Mouse (Mus musculus) adipocyte (in vitro differentiated cells): ENCODE results near the gene Nudt8.
"Not testable (repeated sequence)": the region's sequence is repeated elsewhere in the genome, so short reads cannot be mapped to it uniquely, and the experiment has no call there.

Experiments
- DNase-seq: peaks from one replicate; pipeline ENCODE4 v3.0.0-alpha.2; 2016; ENCODE audit warnings: low spot score

The Nudt8 gene

DNA sequence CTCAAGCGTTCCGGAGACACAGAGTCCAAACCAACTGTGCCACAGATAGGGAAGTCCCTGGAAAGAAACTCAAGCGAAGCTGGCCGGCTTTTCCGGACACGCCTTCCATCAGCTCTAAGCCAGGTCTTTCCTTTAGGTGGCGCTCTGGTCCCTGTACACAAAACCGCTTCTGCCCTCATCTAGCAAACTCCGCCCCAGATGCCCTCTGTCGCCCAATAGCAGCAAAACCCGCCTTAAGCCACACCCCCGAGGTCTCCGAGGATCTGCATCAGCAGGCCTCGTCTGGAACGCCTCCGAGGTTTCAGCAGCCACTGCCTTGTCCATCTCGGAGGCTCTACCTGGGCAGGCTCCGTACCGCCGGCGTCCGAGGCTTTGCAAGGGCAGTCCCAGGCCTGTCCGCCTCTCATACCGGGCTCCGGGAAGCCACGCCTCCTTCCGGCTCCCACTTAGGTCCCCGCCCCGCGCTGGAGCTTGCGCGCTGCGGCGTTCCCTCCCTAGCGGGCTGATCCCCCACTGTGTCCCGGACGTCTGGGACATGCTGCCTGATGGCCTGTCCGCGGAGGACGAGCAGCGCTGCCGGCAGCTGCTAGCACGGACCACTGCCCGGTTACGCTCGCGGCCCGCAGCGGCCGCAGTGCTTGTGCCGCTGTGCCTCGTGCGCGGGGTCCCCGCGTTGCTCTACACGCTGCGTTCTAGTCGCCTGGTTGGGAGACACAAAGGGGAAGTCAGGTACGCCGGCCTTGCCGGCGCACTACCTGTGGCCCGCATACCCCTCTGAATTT lies at the start of gene Nudt8, which contains the start of gene Gm49405:
Gene Nudt8, plus strand, starts transcription at position 462 of the 782 bp plus-strand sequence.
Gene Gm49405, plus strand, starts transcription at position 508 of the 782 bp plus-strand sequence.
- peak; percentile 99 for DNase-seq

GRCm38 (mm10) chr19:3951461-3951860 lies 48.9 kb upstream of the Nudt8 start:
- no peak for DNase-seq

GRCm38 (mm10) chr19:3952099-3952498 lies 48.3 kb upstream of the Nudt8 start:
- no peak for DNase-seq

DNA sequence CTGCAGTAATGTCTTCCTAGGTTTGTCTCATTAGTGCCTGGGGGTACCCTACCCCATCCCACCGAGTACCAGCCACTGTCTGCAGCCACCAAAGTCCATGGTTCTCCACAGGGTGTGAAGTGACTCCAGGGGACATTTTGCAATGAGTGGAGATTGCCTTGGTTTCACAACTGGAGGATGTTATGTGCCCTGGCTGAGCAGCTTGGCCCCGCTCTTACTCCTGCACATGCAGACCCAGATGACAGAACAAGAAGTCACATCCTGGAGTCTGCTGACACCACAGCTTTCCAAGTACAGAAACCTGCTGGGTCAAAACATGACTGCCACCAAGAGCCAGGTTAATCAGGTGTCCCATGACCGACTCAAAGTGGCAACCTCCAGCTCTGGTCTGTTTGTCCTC lies 45.3 kb upstream of the Nudt8 start:
- DNase-seq: peak; percentile 30

- DNase-seq: no peak
Measured at GRCm38 (mm10) chr19:3955804-3956203, 44.6 kb upstream of the Nudt8 start.

- DNase-seq: not testable (repeated sequence)
Measured at GRCm38 (mm10) chr19:3957296-3958036, 42.9 kb upstream of the Nudt8 start.

GRCm38 (mm10) chr19:3958470-3958869 lies 41.9 kb upstream of the Nudt8 start, which contains the start of gene Aldh3b3:
Gene Aldh3b3, plus strand, starts transcription at chr19:3958645.
- peak; percentile 66 for DNase-seq

GRCm38 (mm10) chr19:3959030-3959429 lies 41.4 kb upstream of the Nudt8 start:
- DNase-seq: peak; percentile 62

GRCm38 (mm10) chr19:3960211-3960610 lies 40.2 kb upstream of the Nudt8 start:
- DNase-seq: no peak

DNA sequence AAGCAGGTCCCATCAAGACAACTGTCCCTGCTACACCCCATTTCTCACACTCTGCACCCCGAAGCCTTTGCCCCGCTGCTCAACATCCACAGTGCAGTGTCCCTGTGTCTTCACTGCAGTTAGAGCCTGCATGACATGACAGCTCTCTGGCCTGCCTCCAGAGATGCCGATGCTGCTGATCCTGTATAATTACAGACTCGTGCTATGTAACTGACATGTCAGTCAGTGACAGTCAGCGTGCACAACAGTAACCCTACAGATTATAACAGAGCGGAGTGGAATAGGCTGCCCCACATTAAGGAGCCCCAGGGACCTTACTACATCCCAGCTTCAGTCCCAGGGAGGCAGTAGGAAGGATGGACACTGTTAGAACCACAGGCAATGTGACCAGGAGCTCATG lies 38.6 kb upstream of the Nudt8 start:
- not testable (repeated sequence) for DNase-seq

DNA sequence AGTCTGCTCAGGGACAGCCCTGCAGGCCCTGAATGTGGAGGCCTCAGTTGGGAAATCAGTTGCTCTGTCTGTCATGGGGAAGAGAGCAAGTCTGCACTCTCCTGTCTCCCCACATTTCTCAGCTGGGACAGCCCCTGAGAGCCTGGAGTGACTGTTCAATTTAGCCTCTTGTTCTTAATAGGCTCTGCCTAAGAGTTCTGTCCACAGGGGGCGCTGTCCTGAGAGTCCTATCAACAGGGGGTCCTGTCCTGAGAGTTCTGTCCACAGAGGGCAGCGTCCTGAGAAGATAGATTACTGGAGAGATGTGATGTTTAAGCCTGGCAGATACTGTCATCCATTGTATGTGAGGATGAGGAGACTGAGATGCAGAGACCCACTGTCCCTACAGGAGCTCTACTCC lies 37.9 kb upstream of the Nudt8 start:
- DNase-seq: peak; percentile 51

GRCm38 (mm10) chr19:3964030-3964429 lies 36.4 kb upstream of the Nudt8 start:
- DNase-seq: no peak

DNA sequence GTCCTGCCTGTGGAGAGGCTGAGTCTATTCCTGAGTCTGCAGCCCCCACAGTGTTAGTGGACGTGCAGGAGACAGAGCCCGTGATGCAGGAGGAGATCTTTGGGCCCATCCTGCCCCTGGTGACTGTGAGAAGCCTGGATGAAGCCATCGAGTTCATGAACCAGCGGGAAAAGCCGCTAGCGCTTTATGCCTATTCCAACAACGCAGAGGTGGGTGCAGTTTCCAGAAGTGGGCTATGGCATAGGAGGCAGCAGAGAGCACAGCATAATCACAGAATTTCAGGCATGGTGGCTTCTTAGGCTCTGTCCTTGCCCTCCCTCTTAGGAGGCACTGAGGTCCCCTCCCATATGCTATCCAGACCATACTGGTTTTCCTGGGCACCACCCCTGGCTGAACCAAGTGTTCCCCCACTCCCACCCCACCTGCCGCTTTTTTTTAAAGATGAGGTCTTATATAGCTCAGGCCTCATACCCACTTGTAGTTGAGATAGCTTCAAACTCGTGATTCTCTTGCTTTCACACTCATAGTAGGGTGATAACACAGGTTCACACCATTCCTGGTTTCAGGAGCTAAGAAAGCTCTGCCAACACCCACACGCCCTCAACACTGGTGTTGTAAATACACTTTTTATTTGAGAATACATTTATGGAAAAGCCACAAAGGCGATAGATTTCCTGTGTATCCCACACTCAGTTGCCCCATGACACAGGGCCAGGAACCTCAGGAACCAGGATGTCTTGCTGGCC lies 33.9 kb upstream of the Nudt8 start:
- DNase-seq: no peak

- DNase-seq: no peak
Measured at GRCm38 (mm10) chr19:3967258-3967657, 33.1 kb upstream of the Nudt8 start.

GRCm38 (mm10) chr19:3972229-3972628 lies 28.2 kb upstream of the Nudt8 start, which contains the start of gene Aldh3b2:
Gene Aldh3b2, plus strand, starts transcription at chr19:3972328.
- DNase-seq: peak; percentile 38

DNA sequence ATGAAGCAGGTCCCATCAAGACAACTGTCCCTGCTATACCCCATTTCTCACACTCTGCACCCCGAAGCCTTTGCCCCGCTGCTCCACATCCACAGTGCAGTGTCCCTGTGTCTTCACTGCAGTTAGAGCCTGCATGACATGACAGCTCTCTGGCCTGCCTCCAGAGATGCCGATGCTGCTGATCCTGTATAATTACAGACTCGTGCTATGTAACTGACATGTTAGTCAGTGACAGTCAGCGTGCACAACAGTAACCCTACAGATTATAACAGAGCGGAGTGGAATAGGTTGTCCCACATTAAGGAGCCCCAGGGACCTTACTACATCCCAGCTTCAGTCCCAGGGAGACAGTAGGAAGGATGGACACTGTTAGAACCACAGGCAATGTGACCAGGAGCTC lies 25.8 kb upstream of the Nudt8 start:
- DNase-seq: not testable (repeated sequence)

GRCm38 (mm10) chr19:3975866-3976265 lies 24.5 kb upstream of the Nudt8 start:
- DNase-seq: no peak

GRCm38 (mm10) chr19:3980309-3980708 lies 20.1 kb upstream of the Nudt8 start:
- peak; percentile 93 for DNase-seq

- no peak for DNase-seq
Measured at GRCm38 (mm10) chr19:3980917-3981316, 19.5 kb upstream of the Nudt8 start.

GRCm38 (mm10) chr19:3983527-3984200 lies 16.7 kb upstream of the Nudt8 start:
- no peak for DNase-seq

GRCm38 (mm10) chr19:3985261-3985681 lies 15.1 kb upstream of the Nudt8 start:
- peak; percentile 47 for DNase-seq

DNA sequence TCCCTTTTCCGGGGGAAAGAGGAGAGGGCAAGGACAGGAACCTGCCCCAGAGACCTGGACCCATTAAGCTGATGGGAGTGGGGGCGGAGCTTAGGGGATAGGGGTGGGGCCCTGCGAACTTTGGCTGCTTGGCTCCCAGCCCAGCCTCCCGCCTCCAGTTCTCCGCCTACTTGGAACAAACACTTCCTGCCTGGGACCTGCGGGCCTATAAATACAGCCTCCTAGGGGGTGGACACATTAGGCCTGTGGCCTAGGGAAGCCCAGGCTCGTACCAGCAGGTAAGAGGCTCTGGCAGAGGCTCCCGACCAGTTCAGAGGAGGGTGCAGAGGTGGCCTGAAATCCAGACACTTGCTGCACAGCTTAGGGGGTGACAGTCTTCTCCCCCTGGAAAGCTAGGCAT lies 14.0 kb upstream of the Nudt8 start, which contains the start of gene Acy3:
Gene Acy3, plus strand, starts transcription at position 237 of the 400 bp plus-strand sequence.
- peak; percentile 83 for DNase-seq
